Mouse (Mus musculus) left cerebral cortex, adult 2 months (tissue): Measurements from ENCODE around the gene Camk2b. TPM values are rescaled to one million over a fixed set of nuclear protein-coding genes. Genes with fewer than 3 reads are reported as not detected.
"Not testable (repeated sequence)": the region's sequence is repeated elsewhere in the genome, so short reads cannot be mapped to it uniquely, and the experiment has no call there.

ENCODE experiments used
- DNase-seq, 2 experiments: peaks; one replicate each; pipeline ENCODE4 v3.0.0; 2021 to 2022; ENCODE audit warnings: low spot score in 2 of 2, mixed read lengths in 1 of 2; ENCODE audit errors: extremely low spot score in 1 of 2
- H3K27ac ChIP-seq: fragments of 200-600 bp; 2 replicates; pipeline ENCODE4 v1.8.1; 2022
- H3K4me3 ChIP-seq: fragments of 200-600 bp; 2 replicates; pipeline ENCODE4 v1.8.1; 2022
- CTCF ChIP-seq: fragments of 200-600 bp; IDR thresholded peaks from 2 replicates; pipeline ENCODE4 v1.8.1; 2022; ENCODE audit warnings: antibody characterized with exemption, mild to moderate bottlenecking, moderate library complexity
- intact Hi-C: fragments of 180-260 bp; cut with DNase I; formaldehyde crosslinking; loops from one replicate; pipeline ENCODE4 v1.15.1; 2025
- long read RNA-seq, 2 experiments: library from polyadenylated mRNA; stranded (forward); transcript quantifications; one replicate each; pipeline ENCODE4 v2.0.0; 2021; ENCODE audit warnings: borderline mapping rate in 2 of 2
- total RNA-seq, 2 experiments: library from RNA; stranded (reverse); gene quantifications; 2 replicates each; pipeline ENCODE4 v1.2.3; 2021

The Camk2b gene
- 100 to 1,000 TPM; 607 to 644 TPM for total RNA-seq
- long read RNA-seq, experiment 1, full-length matches to known transcripts: 537 of 915 reads
- long read RNA-seq, experiment 1, partial matches to known transcripts: 169 of 915 reads
- long read RNA-seq, experiment 1, other reads (novel, unspliced or antisense): 209 of 915 reads
- long read RNA-seq, experiment 2, full-length matches to known transcripts: 390 of 766 reads
- long read RNA-seq, experiment 2, partial matches to known transcripts: 163 of 766 reads
- long read RNA-seq, experiment 2, other reads (novel, unspliced or antisense): 213 of 766 reads

DNA sequence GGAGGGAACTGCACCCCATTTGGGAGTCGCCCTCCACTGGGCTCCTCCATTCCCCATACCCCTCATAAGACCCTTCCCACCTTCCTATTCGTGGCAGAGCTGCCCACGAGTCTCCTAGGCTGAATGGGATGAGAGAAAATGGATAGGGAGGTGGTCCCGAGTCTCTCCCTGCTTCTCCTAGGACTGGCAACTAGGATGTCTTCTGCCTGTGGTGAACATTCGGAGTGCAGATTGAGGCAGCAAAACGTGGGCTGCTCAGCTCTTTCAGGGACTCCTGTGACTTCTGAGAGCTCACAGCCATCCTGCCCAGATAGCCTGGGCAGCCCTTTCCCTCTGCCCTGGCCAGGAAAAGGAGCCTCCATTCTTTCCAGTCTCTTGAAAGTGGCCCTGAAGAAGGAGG lies at the start of gene Camk2b:
Camk2b (minus strand) TSS at position 187 of the 400 bp plus-strand sequence.
- Histone ChIP-seq H3K4me3 (peak within 1 kb of the TSS; percentile 86), H3K27ac (peak within 1 kb of the TSS; percentile 97)
- intact Hi-C loops: no loop called here
- DNase-seq: no peak
- TF ChIP-seq CTCF: no peak

DNA sequence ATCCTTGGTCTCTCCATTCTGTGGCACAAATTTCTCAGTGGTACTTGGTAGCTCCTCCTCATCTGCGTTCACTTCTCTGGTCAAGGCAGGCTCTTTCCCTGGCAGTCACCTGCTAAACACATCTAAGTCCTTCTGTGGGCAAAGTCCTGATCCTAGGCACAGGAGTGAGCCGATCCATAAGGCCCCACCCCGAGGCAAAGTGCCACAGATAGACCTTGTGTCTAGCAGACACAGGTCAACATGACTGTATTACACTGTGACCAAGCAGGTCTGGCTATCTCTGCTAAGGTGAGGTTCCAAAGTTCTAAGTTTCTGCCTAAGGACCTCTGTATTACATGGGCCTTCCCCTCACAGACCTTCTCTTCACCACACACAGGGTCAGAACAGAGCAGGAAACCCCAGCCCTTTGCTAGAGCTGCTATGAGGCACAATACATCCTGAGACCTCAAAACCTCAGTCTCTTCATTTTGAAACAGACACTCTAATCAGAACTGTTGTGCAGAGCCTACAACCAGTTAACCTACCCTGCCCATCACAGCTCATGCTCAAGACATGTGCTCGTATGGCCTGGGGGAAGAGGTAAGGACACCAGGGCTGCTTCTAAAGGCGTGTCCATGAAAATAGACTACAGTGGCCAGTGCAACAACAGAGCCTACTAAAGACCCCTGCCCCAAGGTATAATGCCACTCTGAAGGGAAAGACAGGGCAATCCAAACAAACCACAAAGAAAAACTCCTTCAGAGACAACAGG lies 45.7 kb upstream of the Camk2b start:
- Histone ChIP-seq H3K27ac (no peak overlapping the region), H3K4me3 (no peak overlapping the region)
- DNase-seq: no peak
- intact Hi-C loops: no loop called here
- TF ChIP-seq CTCF: no peak

DNA sequence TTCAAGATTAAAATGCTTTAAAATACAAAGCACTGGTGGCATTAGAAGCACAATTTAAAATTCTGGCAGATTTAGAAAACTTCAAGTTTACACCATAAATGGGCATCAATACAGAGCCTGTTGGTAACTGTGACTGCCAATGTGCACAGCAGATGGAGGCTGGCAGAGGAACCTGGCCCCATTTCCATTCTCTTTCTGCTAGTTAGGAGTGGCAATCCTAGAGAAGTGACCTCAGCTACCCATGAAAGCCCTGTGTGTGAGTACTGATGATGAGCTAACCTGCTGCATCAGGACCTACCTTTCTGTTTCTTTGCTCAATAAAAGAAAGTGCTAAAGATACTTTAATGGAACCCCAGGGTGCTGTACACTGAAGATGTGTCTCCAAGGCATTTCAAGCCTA lies 43.8 kb upstream of the Camk2b start:
- Histone ChIP-seq H3K4me3 (no peak overlapping the region), H3K27ac (peak overlapping the region; percentile 19; the same call in 1 of the 2 replicates)
- TF ChIP-seq CTCF: no peak
- no peak for DNase-seq
- intact Hi-C loops: no loop called here

DNA sequence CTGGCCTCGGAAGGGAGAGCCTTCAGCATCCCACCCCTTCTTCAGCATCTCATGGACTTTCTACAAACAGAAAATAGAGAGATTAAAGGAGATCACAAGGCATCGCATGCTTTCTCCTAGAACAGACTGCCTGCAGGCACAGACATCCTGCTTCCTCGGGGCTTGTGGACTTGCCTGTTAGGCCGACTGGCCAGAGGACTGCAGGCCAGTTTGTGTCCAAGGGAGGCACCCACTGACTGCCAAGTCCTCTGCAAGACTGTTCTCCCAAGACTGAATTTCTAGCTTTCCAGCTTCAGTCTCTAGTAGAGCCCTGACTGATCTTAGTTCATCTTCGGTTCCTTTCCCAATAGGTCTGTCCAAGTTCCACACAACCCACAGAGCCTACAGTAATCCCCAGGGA lies 42.1 kb upstream of the Camk2b start:
- no peak for DNase-seq
- TF ChIP-seq CTCF: no peak
- H3K27ac ChIP-seq: peak overlapping the region; percentile 20; the same call in 1 of the 2 replicates
- H3K4me3 ChIP-seq: no peak overlapping the region
- intact Hi-C loops: no loop called here

GRCm38 (mm10) chr11:6107722-6108121 lies 41.6 kb upstream of the Camk2b start:
- intact Hi-C loops: no loop called here
- DNase-seq: no peak
- TF ChIP-seq CTCF: no peak
- H3K4me3 ChIP-seq: no peak overlapping the region
- peak overlapping the region; percentile 20; the same call in 1 of the 2 replicates for H3K27ac ChIP-seq

GRCm38 (mm10) chr11:6104734-6105133 lies 38.6 kb upstream of the Camk2b start:
- Histone ChIP-seq H3K4me3 (no peak overlapping the region), H3K27ac (no peak overlapping the region)
- intact Hi-C loops: no loop called here
- no peak for TF ChIP-seq CTCF
- no peak for DNase-seq

DNA sequence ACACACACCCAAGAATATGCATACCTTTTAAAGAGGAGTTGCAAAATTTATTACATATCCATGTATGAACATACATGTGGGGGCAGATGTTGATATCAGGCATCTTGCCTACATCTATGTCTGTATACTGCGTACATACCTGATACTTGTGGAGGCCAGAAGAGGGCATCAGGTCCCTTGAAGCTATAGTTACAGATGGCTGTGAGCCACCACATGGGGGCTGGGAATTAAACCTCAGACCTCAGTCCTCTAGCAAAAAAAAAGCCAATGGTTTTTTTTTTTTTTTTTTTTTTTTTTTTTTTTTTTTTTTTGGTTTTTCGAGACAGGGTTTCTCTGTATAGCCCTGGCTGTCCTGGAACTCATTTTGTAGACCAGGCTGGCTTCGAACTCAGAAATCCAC lies 30.5 kb upstream of the Camk2b start:
- H3K4me3 ChIP-seq, DNase-seq, intact Hi-C loops, H3K27ac ChIP-seq: not testable (repeated sequence)

GRCm38 (mm10) chr11:6086991-6087390 lies 20.8 kb upstream of the Camk2b start:
- DNase-seq: peak; percentile 47 to 60
- H3K4me3 ChIP-seq: no peak overlapping the region
- intact Hi-C loops: loop anchor here (2.0 kb wide), 1 partner anchor 32 kb away; no protein-coding TSS in a partner anchor
- H3K27ac ChIP-seq: peak overlapping the region; percentile 83
- TF ChIP-seq CTCF: no peak; the same call in 1 of the 2 replicates

DNA sequence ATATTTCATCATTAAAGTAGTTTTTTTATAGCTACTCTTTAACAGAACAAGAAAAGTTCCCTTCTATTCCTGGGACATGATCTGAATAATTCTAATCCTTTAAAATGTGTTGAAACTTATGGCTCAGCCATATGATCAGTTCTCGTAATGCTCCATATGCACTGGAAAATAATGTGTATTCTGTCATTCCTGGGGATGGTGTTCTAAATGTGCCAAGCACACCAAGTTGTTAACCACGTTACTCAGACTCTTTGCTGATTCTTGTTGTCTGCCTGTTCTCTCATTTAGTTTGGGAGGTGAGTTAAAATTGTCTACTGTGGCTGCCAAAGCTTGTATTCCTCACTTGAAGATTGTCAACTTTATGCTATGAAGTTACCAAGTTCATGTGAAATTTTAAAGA lies 12.6 kb upstream of the Camk2b start:
- Histone ChIP-seq H3K4me3 (no peak overlapping the region), H3K27ac (0 out of 2 replicates have a peak overlapping the region, but pooled peaks have one; percentile 36)
- TF ChIP-seq CTCF: no peak
- intact Hi-C loops: no loop called here
- no peak for DNase-seq

- peak overlapping the region; percentile 12; the same call in 1 of the 2 replicates for H3K27ac ChIP-seq
- no peak overlapping the region for H3K4me3 ChIP-seq
- TF ChIP-seq CTCF: no peak
- no peak for DNase-seq
- intact Hi-C loops: no loop called here
Observed at GRCm38 (mm10) chr11:6075618-6076066, 9.5 kb upstream of the Camk2b start.

- Histone ChIP-seq H3K27ac (peak overlapping the region; percentile 74), H3K4me3 (peak overlapping the region; percentile 21; the same call in 1 of the 2 replicates)
- DNase-seq: peak; percentile 55
- intact Hi-C loops: loop anchor here (2.0 kb wide), 1 partner anchor 50 kb away; no protein-coding TSS in a partner anchor
- TF ChIP-seq CTCF: no peak
Observed at GRCm38 (mm10) chr11:6068181-6068957, 2.2 kb upstream of the Camk2b start.
